Mouse (Mus musculus) liver, adult 2 months (tissue): ENCODE data around the gene Kcnj12. TPM values are rescaled to one million over a fixed set of nuclear protein-coding genes. Genes with fewer than 3 reads are reported as not detected.

ENCODE experiments used
- DNase-seq: peaks from one replicate; pipeline ENCODE4 v3.0.0-alpha.2; 2011; ENCODE audit warnings: low read depth, low spot score; ENCODE audit errors: extremely low read depth
- H3K27ac ChIP-seq: fragments of 200-500 bp; replicated peaks from 2 replicates; pipeline ENCODE4 v1.5.1; 2012; ENCODE audit warnings: low read depth, mild to moderate bottlenecking, control low read depth, inconsistent platforms, low read length; ENCODE audit not compliant: insufficient read depth
- H3K27me3 ChIP-seq: fragments of 200-500 bp; 2 replicates; pipeline ENCODE4 v1.6.1; 2012; ENCODE audit warnings: mild to moderate bottlenecking, moderate library complexity, low read length, inconsistent platforms; ENCODE audit not compliant: control insufficient read depth, insufficient read depth
- H3K36me3 ChIP-seq: fragments of 200-500 bp; 2 replicates; pipeline ENCODE4 v1.6.1; 2012; ENCODE audit warnings: low read length, inconsistent platforms; ENCODE audit not compliant: control insufficient read depth, insufficient read depth
- H3K4me1 ChIP-seq: fragments of 200-500 bp; 2 replicates; pipeline ENCODE4 v1.6.1; 2011; ENCODE audit warnings: low read length; ENCODE audit not compliant: control insufficient read depth, insufficient read depth
- H3K4me3 ChIP-seq: fragments of 200-500 bp; 2 replicates; pipeline ENCODE4 v1.5.1; 2011; ENCODE audit warnings: low read depth, mild to moderate bottlenecking, control low read depth, low read length, moderate library complexity; ENCODE audit not compliant: insufficient read depth
- H3K79me2 ChIP-seq: fragments of 200-500 bp; 2 replicates; pipeline ENCODE4 v1.6.1; 2012; ENCODE audit warnings: inconsistent platforms, mild to moderate bottlenecking, low read length, moderate library complexity; ENCODE audit not compliant: control insufficient read depth, insufficient read depth
- H3K9ac ChIP-seq: fragments of 200-500 bp; 2 replicates; pipeline ENCODE4 v1.6.1; 2012; ENCODE audit warnings: low read depth, mild to moderate bottlenecking, control low read depth, inconsistent platforms, low read length
- CTCF ChIP-seq: fragments of 200-500 bp; IDR thresholded peaks from 2 replicates; pipeline ENCODE4 v1.5.1; 2011; ENCODE audit warnings: low read depth, low read length, control low read depth
- POLR2A ChIP-seq: fragments of 200-500 bp; IDR thresholded peaks from 2 replicates; pipeline ENCODE4 v1.6.1; 2011; ENCODE audit warnings: low read length, control low read depth; ENCODE audit not compliant: insufficient read depth; ENCODE audit errors: extremely low read depth
- WGBS: fragments of 180-500 bp; shearing (Covaris S2); methylation state at CpG from one replicate; pipeline ENCODE4 v1.1.7; 2018; 5-methylcytosine and 5-hydroxymethylcytosine counted together
- polyA plus RNA-seq: library from polyadenylated mRNA; depleted of rRNA; stranded (reverse); fragments of >200 nt; gene quantifications from 2 replicates; pipeline ENCODE4 v1.2.3, GENCODE M21; 2012
- total RNA-seq: library from RNA; depleted of rRNA; stranded (reverse); fragments of >200 nt; gene quantifications from 2 replicates; pipeline ENCODE4 v1.2.3, GENCODE M21; 2014

Gene Kcnj12
- total and polyA plus RNA-seq, 2 experiments = not detected

GRCm38 (mm10) chr11:61056871-61057270, 34.5 kb downstream of the Kcnj12 start:
- no peaks in the 10 kb centered on the region for H3K27me3 ChIP-seq
- no peak overlapping the region for H3K27ac ChIP-seq
- H3K4me1 ChIP-seq = no peaks in the 10 kb centered on the region
- no peak for TF ChIP-seq POLR2A
- TF ChIP-seq CTCF = no peak
- 85% methylated on average over 5 of the region's 5 CpGs for WGBS
- DNase-seq = no peak
- H3K4me3 ChIP-seq = no peak overlapping the region
- no peak overlapping the region for H3K9ac ChIP-seq
- no peaks in the 10 kb centered on the region for H3K36me3 ChIP-seq
- no peaks in the 10 kb centered on the region for H3K79me2 ChIP-seq

DNA sequence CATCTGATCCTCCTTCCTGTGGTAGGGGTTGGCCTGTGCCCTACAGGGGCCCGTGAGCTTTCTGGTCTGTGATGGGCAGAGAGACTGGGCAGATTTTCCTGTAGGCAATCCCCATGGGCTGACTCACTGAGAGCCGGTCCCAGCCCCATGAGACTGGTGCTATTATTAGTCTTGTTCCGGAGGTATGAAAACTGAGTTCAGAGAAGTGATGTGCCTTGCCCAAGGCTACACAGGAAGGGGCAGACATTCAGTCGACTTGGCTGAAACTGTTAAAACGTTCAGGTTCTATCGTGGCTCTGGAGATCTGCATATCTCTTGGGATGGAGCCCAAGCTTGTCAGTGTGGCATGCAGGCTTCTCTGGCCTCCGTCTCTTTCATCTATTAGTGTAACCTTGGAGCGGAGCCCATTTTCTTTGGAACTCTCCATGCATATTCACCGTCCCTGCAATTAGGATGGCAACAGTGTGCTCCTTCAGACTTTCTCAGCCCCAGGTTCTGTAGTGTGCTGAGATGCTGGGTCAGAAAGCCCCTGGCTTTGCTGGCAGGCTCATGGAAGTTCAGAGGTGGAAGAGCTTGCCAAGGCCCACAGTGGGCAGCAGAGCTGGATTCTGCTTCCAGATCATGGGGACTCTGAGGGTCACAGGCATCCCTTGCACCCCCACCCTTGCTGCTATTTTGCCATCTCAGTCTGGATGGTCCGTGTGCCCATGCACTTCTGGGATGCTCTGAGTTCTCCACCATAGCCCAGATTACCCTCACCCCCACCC, 37.5 kb downstream of the Kcnj12 start:
- Histone ChIP-seq H3K4me3 (no peak overlapping the region), H3K4me1 (no peaks in the 10 kb centered on the region), H3K79me2 (no peaks in the 10 kb centered on the region), H3K27ac (no peak overlapping the region), H3K27me3 (no peaks in the 10 kb centered on the region), H3K36me3 (no peaks in the 10 kb centered on the region), H3K9ac (no peak overlapping the region)
- no peak for TF ChIP-seq POLR2A
- no peak for TF ChIP-seq CTCF
- DNase-seq = no peak
- 73% methylated on average over 10 of the region's 10 CpGs for WGBS

DNA sequence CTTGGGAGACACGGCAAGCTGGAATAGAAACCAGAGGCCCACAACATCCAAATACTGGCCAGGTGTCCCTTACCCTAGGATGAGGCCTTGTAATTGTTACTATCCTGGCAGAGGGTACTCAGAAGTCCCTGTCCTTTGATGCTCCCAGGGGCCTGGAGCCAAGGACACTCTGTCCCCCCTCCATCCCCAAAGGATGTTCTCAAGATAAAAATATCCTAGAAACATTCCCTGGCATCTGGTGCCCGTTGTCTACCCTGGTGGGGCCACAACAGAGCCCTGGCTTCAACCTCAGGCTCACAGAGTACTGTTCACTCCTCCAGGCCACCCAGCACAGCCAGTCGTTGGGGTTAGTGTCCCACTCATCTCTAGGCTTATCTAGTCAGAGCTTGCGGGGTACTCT, 38.3 kb downstream of the Kcnj12 start:
- 81% methylated on average over 4 of the region's 4 CpGs for WGBS
- no peak for DNase-seq
- H3K27me3 ChIP-seq = no peaks in the 10 kb centered on the region
- no peak overlapping the region for H3K9ac ChIP-seq
- no peak overlapping the region for H3K27ac ChIP-seq
- H3K4me3 ChIP-seq = no peak overlapping the region
- no peaks in the 10 kb centered on the region for H3K36me3 ChIP-seq
- no peaks in the 10 kb centered on the region for H3K4me1 ChIP-seq
- no peak for TF ChIP-seq CTCF
- TF ChIP-seq POLR2A = no peak
- H3K79me2 ChIP-seq = no peaks in the 10 kb centered on the region

GRCm38 (mm10) chr11:61062548-61063461, 40.4 kb downstream of the Kcnj12 start:
- no peak overlapping the region for H3K9ac ChIP-seq
- H3K4me3 ChIP-seq = no peak overlapping the region
- WGBS = 79% methylated on average over 18 of the region's 18 CpGs
- no peaks in the 10 kb centered on the region for H3K79me2 ChIP-seq
- TF ChIP-seq POLR2A (no peak), CTCF (no peak)
- DNase-seq = no peak
- no peaks in the 10 kb centered on the region for H3K36me3 ChIP-seq
- H3K27ac ChIP-seq = no peak overlapping the region
- no peaks in the 10 kb centered on the region for H3K27me3 ChIP-seq
- no peaks in the 10 kb centered on the region for H3K4me1 ChIP-seq

DNA sequence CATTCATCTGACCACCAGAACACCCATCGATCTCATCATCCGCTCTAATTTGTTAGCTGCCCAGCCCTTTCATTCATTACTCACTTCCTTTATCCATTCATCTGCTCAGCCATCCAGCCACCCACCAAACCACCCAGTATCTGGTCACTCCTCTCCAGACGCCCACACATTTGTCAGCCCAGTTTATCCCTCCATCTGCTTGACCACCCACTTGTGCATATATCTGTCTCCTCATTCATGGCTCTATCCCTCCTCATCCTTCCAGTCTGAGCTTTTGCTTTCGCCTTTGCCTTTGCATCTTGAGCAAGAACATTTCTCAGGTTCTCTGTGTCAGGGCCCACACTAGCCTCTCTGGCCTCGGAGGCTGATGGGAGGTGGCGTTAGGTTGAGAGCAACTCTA, 41.1 kb downstream of the Kcnj12 start:
- Histone ChIP-seq H3K36me3 (no peaks in the 10 kb centered on the region), H3K4me1 (no peaks in the 10 kb centered on the region), H3K79me2 (no peaks in the 10 kb centered on the region), H3K9ac (no peak overlapping the region), H3K27me3 (no peaks in the 10 kb centered on the region), H3K4me3 (no peak overlapping the region), H3K27ac (no peak overlapping the region)
- TF ChIP-seq POLR2A (no peak), CTCF (no peak)
- 88% methylated on average over 6 of the region's 6 CpGs for WGBS
- DNase-seq = no peak
